Mouse (Mus musculus): ENCODE measurements around the gene Zfand2b. TPM values are rescaled to one million over a fixed set of nuclear protein-coding genes. Genes with fewer than 3 reads are reported as not detected.

The Zfand2b gene
- total and polyA plus RNA-seq, 3 experiments: 15.7 to 40.7 (median 19.5) TPM

DNA sequence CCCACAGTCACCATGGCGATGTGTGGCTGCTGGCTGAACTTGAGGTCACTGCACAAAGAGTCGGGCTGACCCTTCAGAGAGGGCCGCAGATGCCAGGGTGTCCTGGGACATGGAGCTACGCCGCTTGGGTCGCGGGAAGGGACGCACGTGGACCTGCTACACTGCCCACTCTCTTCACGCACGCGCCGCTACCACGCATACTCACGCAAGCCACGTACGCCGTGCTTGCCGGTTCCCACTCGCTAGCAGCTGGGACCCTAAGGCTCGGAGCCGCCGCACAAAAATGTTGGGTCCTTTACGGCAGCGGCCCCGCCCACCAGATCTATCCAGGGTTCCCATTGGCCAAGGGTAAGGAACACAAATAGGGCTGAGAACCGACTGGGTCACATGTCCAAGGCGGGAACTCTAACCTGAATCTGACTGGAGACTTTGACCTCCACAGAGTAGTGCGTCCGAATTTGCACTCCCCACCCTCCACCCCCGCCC is 11.7 kb downstream of the Zfand2b start, which contains the start of gene Abcb6:
Abcb6 (minus strand) TSS at position 288 of the 486 bp plus-strand sequence.
- dilution Hi-C loops (cut with MboI; ENCODE audit: extremely low pct_ligation_motif_present, extremely low pct_unique_long_range_greater_than_20kb, low sequenced_read_pairs) (no loop called here), in situ Hi-C loops (cut with MboI; ENCODE audit: low pct_ligation_motif_present, low pct_unique_long_range_greater_than_20kb, low sequenced_read_pairs) (no loop called here)
- Histone ChIP-seq H3K9me3 (replicated peaks; ENCODE audit: low read length) (peaks cover 3% of the 10 kb centered on the region), H3K4me2 (ENCODE audit: insufficient read depth, low read depth, poor library complexity, severe bottlenecking) (peak within 1 kb of the TSS; percentile 63), H3K4me3 (replicated peaks in 1 of 3; ENCODE audit: low read depth in 2 of 3, low read length in 2 of 3, poor library complexity in 1 of 3) (peak within 1 kb of the TSS; percentile 63 to 80 (median 76)), H3K4me1 (ENCODE audit: control insufficient read depth in 1 of 2, insufficient read depth in 2 of 2) (peaks cover 0 to 20% of the 10 kb centered on the region in 2 experiments; a peak in 3 of 4 replicates), H3K9ac (ENCODE audit: insufficient read depth, low read depth) (peak within 1 kb of the TSS; percentile 59; the same call in 1 of the 2 replicates), H3K27me3 (replicated peaks) (no peaks in the 10 kb centered on the region), H3K27ac (ENCODE audit: insufficient read depth, low read depth) (no peak within 1 kb of the TSS), H3K79me2 (replicated peaks; ENCODE audit: control insufficient read depth, extremely low read depth, insufficient read depth, poor library complexity, severe bottlenecking) (no peaks in the 10 kb centered on the region), H3K36me3 (replicated peaks in 1 of 2; ENCODE audit: control insufficient read depth in 1 of 2, insufficient read depth in 1 of 2, low read length in 1 of 2) (peaks cover 44 to 73% of the 10 kb centered on the region in 2 experiments)
- DNase-seq (ENCODE audit: extremely low read depth): peak; percentile 94
- TF ChIP-seq MXI1 (IDR thresholded peaks at IDR 0.05; ENCODE audit: low read depth, low read length) (peak; percentile 82; the same call in 1 of the 2 replicates), SIN3A (IDR thresholded peaks at IDR 0.05; ENCODE audit: low read length) (no peak), MAZ (IDR thresholded peaks at IDR 0.05; ENCODE audit: low read depth, low read length) (no peak), USF2 (conservative IDR thresholded peaks at IDR 0.05; ENCODE audit: low read depth, low read length) (peak; percentile 84), EP300 (IDR thresholded peaks at IDR 0.05; ENCODE audit: low read length) (no peak), ETS1 (conservative IDR thresholded peaks at IDR 0.05; ENCODE audit: low read depth, low read length) (no peak), CHD2 (IDR thresholded peaks at IDR 0.05; ENCODE audit: low read length) (no peak), IRF4 (IDR thresholded peaks at IDR 0.05; ENCODE audit: low read depth, low read length) (no peak), PAX5 (IDR thresholded peaks at IDR 0.05; ENCODE audit: low read length) (no peak), ELF1 (IDR thresholded peaks at IDR 0.05; ENCODE audit: low read depth, low read length) (peak; percentile 58; the same call in 1 of the 2 replicates), CHD1 (IDR thresholded peaks at IDR 0.05; ENCODE audit: low read depth, low read length) (no peak), MAX (IDR thresholded peaks at IDR 0.05; ENCODE audit: low read length) (peak; percentile 82), TCF12 (IDR thresholded peaks at IDR 0.05; ENCODE audit: low read depth, low read length) (0 out of 2 replicates have a peak, but pooled peaks have one; percentile 43), MAFK (IDR thresholded peaks at IDR 0.05; ENCODE audit: insufficient replicate concordance, low read length) (no peak), MEF2A (IDR thresholded peaks at IDR 0.05; ENCODE audit: borderline replicate concordance, low read depth, low read length) (no peak), POLR2A (IDR thresholded peaks at IDR 0.05; ENCODE audit: low read depth, low read length) (peak; percentile 77), GABPA (IDR thresholded peaks at IDR 0.05; ENCODE audit: insufficient replicate concordance, low read depth, low read length) (no peak), BHLHE40 (IDR thresholded peaks at IDR 0.05; ENCODE audit: low read depth, low read length) (no peak), CTCF (conservative IDR thresholded peaks at IDR 0.05 in 1 of 2, IDR thresholded peaks at IDR 0.05 in 1 of 2; ENCODE audit: low read depth in 2 of 2, low read length in 2 of 2) (no peak), NELFE (IDR thresholded peaks at IDR 0.05; ENCODE audit: low read depth, low read length) (peak; percentile 51; the same call in 1 of the 2 replicates), ZKSCAN1 (IDR thresholded peaks at IDR 0.05; ENCODE audit: borderline replicate concordance, low read depth, low read length) (no peak), TBP (conservative IDR thresholded peaks at IDR 0.05; ENCODE audit: low read depth, low read length) (no peak), UBTF (IDR thresholded peaks at IDR 0.05; ENCODE audit: low read depth, low read length) (no peak), KAT2A (IDR thresholded peaks at IDR 0.05; ENCODE audit: insufficient replicate concordance, low read length) (no peak), SMC3 (IDR thresholded peaks at IDR 0.05; ENCODE audit: low read depth, low read length) (no peak), HCFC1 (IDR thresholded peaks at IDR 0.05; ENCODE audit: low read depth, low read length) (peak; percentile 58), RCOR1 (conservative IDR thresholded peaks at IDR 0.05; ENCODE audit: low read depth, low read length) (no peak), NRF1 (IDR thresholded peaks at IDR 0.05; ENCODE audit: low read depth, low read length) (peak; percentile 70), RAD21 (IDR thresholded peaks at IDR 0.05; ENCODE audit: low read depth, low read length) (no peak), MYC (IDR thresholded peaks at IDR 0.05; ENCODE audit: low read depth, low read length) (no peak), E2F4 (IDR thresholded peaks at IDR 0.05; ENCODE audit: insufficient replicate concordance, low read depth, low read length) (peak; percentile 93; the same call in 1 of the 2 replicates), JUND (conservative IDR thresholded peaks at IDR 0.05; ENCODE audit: low read depth, low read length) (no peak), USF1 (IDR thresholded peaks at IDR 0.05; ENCODE audit: low read depth, low read length) (peak; percentile 89), ZNF384 (IDR thresholded peaks at IDR 0.05; ENCODE audit: low read depth, low read length) (no peak), JUN (IDR thresholded peaks at IDR 0.05; ENCODE audit: insufficient read depth, low read depth, low read length) (no peak), POLR2AphosphoS2 (IDR thresholded peaks at IDR 0.05; ENCODE audit: low read depth, low read length) (no peak)
